ENCODE assay signal across 29 mouse cellular contexts in genomic region chr6:119096481-119096880, GRCm38 (mm10).
A peak's percentile ranks its signal among the peaks of the same experiment; 100 is the strongest.
DNase-seq lines count a peak whose midpoint lies in the region; ATAC-seq and TF ChIP-seq lines count a peak whose summit lies in the region.
"Had no signal": no experiment of that assay in that cellular context is flagged by ENCODE, and none has a peak within 500 bp of the region (broad histone marks: within the 10 kb centered on the region; RNA-seq: fewer than 3 reads in every experiment).

No protein-coding gene starts in this region.

- H3K4me2 ChIP-seq in heart, embryonic 13.5 days = no peak overlapping the region
- H3K4me2 ChIP-seq in lung, embryonic 16.5 days (ENCODE audit: low read depth, low read length) = no peak overlapping the region
- H3K4me2 ChIP-seq: embryonic facial prominence, embryonic 13.5 days; heart, embryonic 11.5 days; heart, embryonic 15.5 days; hindbrain, embryonic 13.5 days; intestine, embryonic 15.5 days had no signal

- DNase-seq in cerebellum, adult 9-11 months = peak; percentile 8
- DNase-seq in cerebellum, adult 8-10 months = no peak
- DNase-seq in heart, adult 18-20 months = no peak
- DNase-seq in lung, postnatal 14 days = no peak
- peak; percentile 37 for DNase-seq in brain, embryonic 14.5 days (ENCODE audit: low read depth)
- DNase-seq: adrenal gland, postnatal 10 days; adrenal gland, postnatal 36 days; B cell, adult 2 months; cerebellum, adult 11 months; cerebellum, adult 2 months; embryo, embryonic 11 days; gastrocnemius, postnatal 10 days; gastrocnemius, postnatal 36 days; heart, postnatal 10 days; heart, postnatal 36 days had no signal

- peak overlapping the region; percentile 24; the same call in 1 of the 2 replicates for H3K9ac ChIP-seq in heart, embryonic 13.5 days
- H3K9ac ChIP-seq in lung, embryonic 16.5 days (ENCODE audit: low read length) = no peak overlapping the region
- H3K9ac ChIP-seq: embryonic facial prominence, embryonic 13.5 days; heart, embryonic 15.5 days; hindbrain, embryonic 13.5 days; intestine, embryonic 15.5 days had no signal

- H3K4me3 ChIP-seq in heart, embryonic 13.5 days = no peak overlapping the region
- H3K4me3 ChIP-seq in lung, embryonic 16.5 days (ENCODE audit: low read length) = no peak overlapping the region
- H3K4me3 ChIP-seq: embryonic facial prominence, embryonic 10.5 days; embryonic facial prominence, embryonic 13.5 days; erythroblast, embryonic 14.5 days; heart, embryonic 15.5 days; hindbrain, embryonic 10.5 days; hindbrain, embryonic 13.5 days; intestine, embryonic 15.5 days had no signal

- no peak for TF ChIP-seq POLR2A in brain, embryonic 14.5 days (IDR thresholded peaks at IDR 0.05; ENCODE audit: borderline replicate concordance, extremely low read depth, insufficient read depth, insufficient read length, poor library complexity, severe bottlenecking)

- H3K9me3 ChIP-seq in heart, embryonic 13.5 days = no peaks in the 10 kb centered on the region
- no peaks in the 10 kb centered on the region for H3K9me3 ChIP-seq in lung, embryonic 16.5 days (ENCODE audit: control insufficient read depth, low read length)
- H3K9me3 ChIP-seq: embryonic facial prominence, embryonic 10.5 days; embryonic facial prominence, embryonic 13.5 days; heart, embryonic 15.5 days; hindbrain, embryonic 10.5 days; hindbrain, embryonic 13.5 days; intestine, embryonic 15.5 days had no signal

- no peak for TF ChIP-seq CTCF in brain, embryonic 14.5 days (IDR thresholded peaks at IDR 0.05; ENCODE audit: borderline replicate concordance, extremely low read depth, insufficient read depth, insufficient read length)

- ATAC-seq in heart, embryonic 13.5 days (ENCODE audit: extremely low read depth, insufficient number of reproducible peaks, low FRiP score, low TSS enrichment) = no peak
- peak; percentile 78 for ATAC-seq in lung, embryonic 16.5 days (ENCODE audit: low read depth)
- ATAC-seq: forebrain, embryonic 14.5 days; hindbrain, embryonic 16.5 days; intestine, embryonic 15.5 days; Patski had no signal

- H3K27ac ChIP-seq in heart, embryonic 13.5 days (replicated peaks) = no peak overlapping the region
- peak overlapping the region; percentile 80 for H3K27ac ChIP-seq in lung, embryonic 16.5 days (ENCODE audit: low read length)
- H3K27ac ChIP-seq: embryonic facial prominence, embryonic 10.5 days; embryonic facial prominence, embryonic 13.5 days; heart, embryonic 15.5 days; hindbrain, embryonic 10.5 days; hindbrain, embryonic 13.5 days; intestine, embryonic 15.5 days had no signal

- 52% methylated on average over 7 of the region's 7 CpGs for WGBS in heart, embryonic 13.5 days
- 39% methylated on average over 7 of the region's 7 CpGs for WGBS in lung, embryonic 16.5 days

- H3K4me1 ChIP-seq in heart, embryonic 13.5 days = peaks cover 71% of the 10 kb centered on the region
- H3K4me1 ChIP-seq in lung, embryonic 16.5 days (replicated peaks; ENCODE audit: control insufficient read depth, insufficient read depth, low read length) = peaks cover 32% of the 10 kb centered on the region
- H3K4me1 ChIP-seq: intestine, embryonic 15.5 days had no signal

- no peaks in the 10 kb centered on the region for H3K27me3 ChIP-seq in heart, embryonic 13.5 days (replicated peaks)
- no peaks in the 10 kb centered on the region for H3K27me3 ChIP-seq in lung, embryonic 16.5 days (ENCODE audit: control insufficient read depth, insufficient read depth, low read depth, low read length)
- H3K27me3 ChIP-seq: embryonic facial prominence, embryonic 13.5 days; heart, embryonic 15.5 days; hindbrain, embryonic 13.5 days; Patski had no signal

- no peaks in the 10 kb centered on the region for H3K36me3 ChIP-seq in heart, embryonic 13.5 days
- no peaks in the 10 kb centered on the region for H3K36me3 ChIP-seq in lung, embryonic 16.5 days (ENCODE audit: control insufficient read depth, insufficient read depth, low read length)
- H3K36me3 ChIP-seq: embryonic facial prominence, embryonic 10.5 days; embryonic facial prominence, embryonic 13.5 days; G1E; heart, embryonic 15.5 days; hindbrain, embryonic 10.5 days; hindbrain, embryonic 13.5 days; intestine, embryonic 15.5 days had no signal

Comparison
In these comparisons a context has a peak if more than half of its experiments do, and no peak if none do; other contexts are left out.
1. DNase-seq: peak in cerebellum, adult 9-11 months (single experiment) and brain, embryonic 14.5 days (single experiment); none in cerebellum, adult 8-10 months (single experiment), heart, adult 18-20 months (0 of 2) and lung, postnatal 14 days (single experiment).